Mouse (Mus musculus) gastrocnemius, adult 8-10 months (tissue): ENCODE results near the gene Sox5. TPM values are rescaled to one million over a fixed set of nuclear protein-coding genes. Genes with fewer than 3 reads are reported as not detected.

Experiments
- DNase-seq, 2 experiments: peaks; one replicate each; pipeline ENCODE4 v3.0.0; 2022; ENCODE audit warnings: low spot score in 2 of 2
- total RNA-seq, 4 experiments: library from RNA; stranded (reverse); gene quantifications; 2 replicates each; pipeline ENCODE4 v1.2.4; 2022

Sox5 gene
- total RNA-seq, 4 experiments from 2014 or later: 0.83 to 2.4 (median 0.96) TPM

- DNase-seq: no peak
These were observed 821.3 kb downstream of the Sox5 start for GRCm38 (mm10) chr6:143960487-143960886.

GRCm38 (mm10) chr6:143960081-143960480 is 821.7 kb downstream of the Sox5 start:
- no peak for DNase-seq

- DNase-seq: no peak
These were observed 823.4 kb downstream of the Sox5 start for GRCm38 (mm10) chr6:143958372-143958771.

- DNase-seq: no peak
These were observed 824.7 kb downstream of the Sox5 start for GRCm38 (mm10) chr6:143957063-143957462.

- no peak for DNase-seq
These were observed 833.0 kb downstream of the Sox5 start for GRCm38 (mm10) chr6:143948553-143949308.

- DNase-seq: no peak
These were observed 833.7 kb downstream of the Sox5 start for GRCm38 (mm10) chr6:143948071-143948470.

- no peak for DNase-seq
These were observed 838.7 kb downstream of the Sox5 start for GRCm38 (mm10) chr6:143943126-143943525.

- DNase-seq: no peak
These were observed 840.4 kb downstream of the Sox5 start for GRCm38 (mm10) chr6:143941291-143941785.

- DNase-seq: no peak
These were observed 858.6 kb downstream of the Sox5 start for GRCm38 (mm10) chr6:143923146-143923545.

GRCm38 (mm10) chr6:143918405-143918947 is 863.3 kb downstream of the Sox5 start:
- DNase-seq: no peak

- no peak for DNase-seq
These were observed 865.5 kb downstream of the Sox5 start for GRCm38 (mm10) chr6:143916152-143916735.

GRCm38 (mm10) chr6:143915686-143916085 is 866.1 kb downstream of the Sox5 start:
- DNase-seq: no peak

- no peak for DNase-seq
These were observed 869.5 kb downstream of the Sox5 start for GRCm38 (mm10) chr6:143912316-143912715.

GRCm38 (mm10) chr6:143904693-143905031 is 877.1 kb downstream of the Sox5 start:
- DNase-seq: no peak

- DNase-seq: no peak
These were observed 877.6 kb downstream of the Sox5 start for GRCm38 (mm10) chr6:143903981-143904692.

- DNase-seq: no peak
These were observed 880.9 kb downstream of the Sox5 start for GRCm38 (mm10) chr6:143900871-143901270.

- no peak for DNase-seq
These were observed 886.7 kb downstream of the Sox5 start for GRCm38 (mm10) chr6:143895092-143895491.

GRCm38 (mm10) chr6:143892869-143893268 is 888.9 kb downstream of the Sox5 start:
- no peak for DNase-seq

GRCm38 (mm10) chr6:143888556-143888955 is 893.2 kb downstream of the Sox5 start:
- no peak for DNase-seq

GRCm38 (mm10) chr6:143878525-143878924 is 903.3 kb downstream of the Sox5 start:
- no peak for DNase-seq

- DNase-seq: no peak
These were observed 913.0 kb downstream of the Sox5 start for GRCm38 (mm10) chr6:143868790-143869189.

GRCm38 (mm10) chr6:143868155-143868685 is 913.6 kb downstream of the Sox5 start:
- DNase-seq: no peak
